Mouse (Mus musculus) stomach, embryonic 16.5 days (tissue): ENCODE results near the gene Ambp. TPM values are rescaled to one million over a fixed set of nuclear protein-coding genes. Genes with fewer than 3 reads are reported as not detected.

ENCODE experiments used
- polyA plus RNA-seq: library from polyadenylated mRNA; unstranded; fragments of >200 nt; fragmentation: Nextera tagmentation; extraction: Ambion mirVana; gene quantifications from 2 replicates; pipeline ENCODE4 v1.2.1, GENCODE M21; 2015

The Ambp gene
- polyA plus RNA-seq, 1 experiment from 2014 or later, result 116 TPM

Other genes with a start within 250 kb of the Ambp start
- gene Zfp618, start 189.2 kb downstream of the Ambp start, polyA plus RNA-seq, result 23.1 and 24.0 TPM in 2 replicates
- gene Kif12, start 17.3 kb upstream of the Ambp start, polyA plus RNA-seq, result 27.3 and 27.4 TPM in 2 replicates
- gene Col27a1, start 59.2 kb upstream of the Ambp start, polyA plus RNA-seq, result 13.3 and 15.0 TPM in 2 replicates
- gene Orm1, start 189.8 kb upstream of the Ambp start, polyA plus RNA-seq, result 0.23 TPM in 1 of 2 replicates, not detected in the other
- gene Orm3, start 201.4 kb upstream of the Ambp start, polyA plus RNA-seq, result not detected in 2 replicates
- not detected in 2 replicates for gene Orm2, start 207.7 kb upstream of the Ambp start, polyA plus RNA-seq
- gene Akna, start 248.6 kb upstream of the Ambp start, polyA plus RNA-seq, result 6.2 and 7.0 TPM in 2 replicates